Mouse (Mus musculus): Measurements from ENCODE around the gene Gga1.
A peak's percentile ranks its signal among the peaks of the same experiment; 100 is the strongest.
"Not testable (repeated sequence)": the region's sequence is repeated elsewhere in the genome, so short reads cannot be mapped to it uniquely, and the experiment has no call there.

The Gga1 gene

DNA sequence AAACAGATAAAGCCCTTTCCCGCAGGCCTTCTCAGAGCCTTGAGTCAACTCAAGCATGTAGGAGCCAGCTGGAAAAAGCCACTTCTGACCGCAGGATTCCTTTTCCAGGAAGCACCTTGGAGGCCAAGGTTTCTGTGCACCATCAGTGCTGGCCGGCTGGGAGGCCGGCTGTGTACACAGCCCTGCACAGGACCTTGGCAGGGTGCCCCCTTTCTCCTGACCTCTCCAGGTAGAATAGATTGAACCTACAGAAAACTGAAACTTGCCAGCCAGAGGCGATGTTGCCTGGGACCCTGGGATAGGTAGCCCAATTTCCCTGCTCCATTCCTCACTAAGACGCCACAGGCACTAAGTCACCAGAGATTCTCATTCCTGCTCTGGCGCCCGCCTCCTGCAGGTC lies 31.1 kb upstream of the Gga1 start:
- no peak for DNase-seq

- no peak for DNase-seq
Observed at GRCm38 (mm10) chr15:78846352-78846751, 30.6 kb upstream of the Gga1 start.

DNA sequence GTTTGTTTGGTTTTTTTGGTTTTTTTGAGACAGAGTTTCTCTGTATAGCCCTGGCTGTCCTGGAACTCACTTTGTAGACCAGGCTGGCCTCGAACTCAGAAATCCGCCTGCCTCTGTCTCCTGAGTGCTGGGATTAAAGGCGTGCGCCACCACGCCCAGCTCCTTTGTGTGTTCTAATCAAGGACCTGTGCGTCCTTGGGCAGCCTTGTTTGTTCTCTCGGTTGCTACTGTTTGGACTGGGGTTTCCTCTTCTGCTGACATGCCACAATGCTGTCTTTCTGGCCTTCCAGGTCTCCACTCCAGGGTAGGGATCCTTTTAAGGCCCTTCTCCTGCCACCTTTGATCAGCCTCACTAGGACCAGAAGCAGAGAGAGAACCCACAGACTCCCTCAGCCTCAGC lies 30.2 kb upstream of the Gga1 start:
- DNase-seq = not testable (repeated sequence)

DNA sequence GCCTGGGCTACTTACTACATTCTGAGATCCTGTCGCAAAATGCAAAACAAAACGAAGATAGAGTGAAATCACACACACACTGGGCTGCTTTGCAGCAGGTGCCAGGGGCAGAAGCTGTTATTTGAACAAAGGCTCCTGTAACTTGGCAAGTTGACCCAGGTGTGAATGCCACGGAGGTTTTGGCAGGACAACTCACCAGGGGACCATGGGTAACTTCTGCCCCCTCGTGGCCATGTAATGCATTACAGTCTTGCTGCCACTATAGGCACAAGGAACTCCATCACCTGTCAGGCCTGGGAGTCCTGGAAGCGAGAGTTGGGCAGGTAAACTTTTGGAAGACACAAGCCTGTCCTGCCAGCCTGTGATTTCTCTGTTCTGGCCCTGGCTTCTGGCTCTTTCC lies 28.5 kb upstream of the Gga1 start:
- peak; percentile 77 for DNase-seq

- DNase-seq = no peak
Observed at GRCm38 (mm10) chr15:78849485-78849884, 27.5 kb upstream of the Gga1 start.

DNA sequence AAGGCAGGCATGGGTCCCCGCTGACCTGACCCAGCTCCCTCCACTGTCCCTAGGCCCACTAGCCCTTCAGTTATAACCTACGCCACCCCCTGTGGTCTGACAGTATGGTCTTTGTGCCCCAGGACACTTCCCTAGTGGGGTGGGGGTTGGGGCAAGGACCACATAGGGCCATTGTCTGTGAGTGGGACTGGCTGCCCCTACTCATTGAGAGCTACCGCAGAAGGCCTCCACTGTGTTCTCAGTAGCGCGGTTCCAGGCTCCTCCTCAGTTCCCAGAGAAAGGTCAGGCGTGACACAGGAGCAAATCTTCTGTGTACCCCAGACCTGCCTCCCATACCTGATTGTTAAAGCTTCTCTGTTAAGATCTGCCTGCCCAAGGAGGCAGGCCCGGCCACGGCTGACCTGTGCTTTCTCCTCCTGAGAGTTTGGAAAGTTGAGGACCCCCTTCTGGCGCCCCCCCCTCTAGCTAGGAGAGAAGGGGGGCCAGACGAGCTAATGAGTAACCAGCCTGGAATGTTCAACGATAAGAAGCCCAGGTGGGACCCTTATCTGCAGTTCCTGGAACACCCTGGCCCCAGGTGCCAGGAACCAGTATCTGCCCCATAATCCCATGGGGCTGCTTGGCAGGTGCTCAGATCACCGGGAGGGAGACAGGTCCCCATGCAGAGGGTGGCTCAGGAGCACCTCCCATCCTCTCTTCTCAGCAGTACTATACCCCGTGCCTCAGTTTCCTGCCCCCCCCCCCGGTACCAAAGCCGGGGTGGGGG lies 26.7 kb upstream of the Gga1 start:
- no peak for DNase-seq

DNA sequence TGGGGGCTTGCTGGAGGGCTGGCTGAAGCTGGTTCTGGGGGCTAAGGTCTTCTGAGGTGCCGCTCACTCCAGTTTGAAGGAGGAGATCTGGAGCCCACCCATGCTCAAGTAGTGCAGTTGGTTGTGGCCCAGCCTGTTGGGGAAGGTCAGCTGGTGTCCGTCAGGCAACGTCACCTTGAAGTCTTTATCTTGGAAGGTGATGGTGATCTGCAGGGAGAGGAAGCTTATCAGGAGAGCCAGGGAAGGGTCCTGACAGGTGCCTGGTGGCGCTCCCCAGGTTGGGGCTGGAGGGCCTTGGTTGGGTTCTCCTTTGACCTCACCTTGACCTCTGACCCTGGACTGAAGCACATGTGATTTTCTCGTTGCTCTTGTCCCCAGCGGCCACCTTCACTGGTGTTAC lies 26.0 kb upstream of the Gga1 start:
- DNase-seq = no peak

- DNase-seq = peak; percentile 91
Observed at GRCm38 (mm10) chr15:78851505-78852153, 25.4 kb upstream of the Gga1 start.

DNA sequence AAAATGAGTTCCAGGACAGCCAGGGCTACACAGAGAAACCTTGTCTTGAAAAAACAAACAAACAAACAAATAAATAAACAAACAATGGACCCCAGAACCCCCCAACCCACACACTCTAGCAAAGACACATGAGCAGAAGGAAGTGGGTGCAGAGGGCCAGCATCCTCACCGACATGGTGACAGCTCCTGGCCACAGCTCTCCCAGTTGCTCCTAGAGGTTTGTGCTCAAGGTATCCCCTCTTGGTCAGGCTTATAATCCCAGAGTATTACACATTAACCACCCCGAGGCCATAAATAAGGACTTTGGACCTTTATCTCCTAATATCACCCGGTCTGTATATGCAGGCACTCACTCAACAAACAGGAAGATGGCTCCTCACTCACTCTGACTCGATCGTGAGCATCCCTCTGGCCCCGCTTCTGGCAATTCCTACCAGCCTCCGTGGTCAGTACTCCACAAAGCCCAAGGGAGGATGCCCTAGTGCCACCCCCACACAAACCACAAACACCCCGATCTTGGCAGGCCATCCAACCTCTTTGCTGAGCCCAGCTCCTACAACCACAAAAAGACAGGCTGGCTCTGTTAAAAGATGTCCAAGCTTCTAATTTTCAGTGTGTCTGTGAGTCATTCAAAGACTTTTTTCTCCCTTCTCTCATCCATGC lies 21.6 kb upstream of the Gga1 start, which contains the start of gene Lgals2:
Gene Lgals2 (minus strand): TSS at position 227 of the 663 bp plus-strand sequence.
- no peak for DNase-seq

DNA sequence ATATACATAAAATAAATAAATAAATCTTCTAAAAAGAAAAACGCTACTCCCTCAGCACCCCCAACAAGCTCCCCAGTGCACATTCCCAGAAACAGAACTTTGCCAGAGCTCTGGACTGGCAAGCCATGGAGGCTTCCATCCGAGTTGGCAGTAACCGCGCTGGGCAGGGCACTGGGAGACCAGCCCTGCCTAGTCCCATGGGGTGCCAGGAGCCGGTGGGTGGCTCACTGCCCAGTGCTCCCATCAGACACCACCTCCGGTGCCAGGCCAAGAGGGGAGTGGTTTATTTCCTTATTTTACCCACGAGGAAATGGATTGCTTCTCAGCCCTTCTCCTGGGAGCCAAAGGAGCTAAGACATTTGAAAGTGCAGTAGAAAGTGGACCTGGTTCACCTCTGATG lies 20.0 kb upstream of the Gga1 start:
- no peak for DNase-seq

- DNase-seq = peak; percentile 74
Observed at GRCm38 (mm10) chr15:78859311-78859710, 17.7 kb upstream of the Gga1 start.

DNA sequence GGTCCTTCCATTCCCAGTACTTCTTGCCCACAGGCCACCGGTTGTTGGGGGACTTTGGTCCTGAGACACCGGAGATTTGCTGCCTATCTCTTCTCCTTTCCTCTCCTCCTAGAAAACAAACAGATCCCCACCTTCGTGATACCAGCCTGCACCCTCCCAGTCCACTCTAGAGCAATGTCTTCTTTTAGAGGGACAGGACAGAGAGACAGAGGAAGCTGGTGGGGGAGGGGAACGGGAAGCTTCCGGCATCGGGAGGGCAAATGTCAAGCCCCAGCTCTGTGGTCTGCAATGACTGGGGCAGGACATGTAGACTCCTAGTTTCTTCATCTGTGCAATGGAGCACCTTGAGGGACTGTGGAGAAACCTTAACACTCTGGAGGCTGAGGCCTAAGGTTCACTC lies 17.3 kb upstream of the Gga1 start:
- no peak for DNase-seq

DNA sequence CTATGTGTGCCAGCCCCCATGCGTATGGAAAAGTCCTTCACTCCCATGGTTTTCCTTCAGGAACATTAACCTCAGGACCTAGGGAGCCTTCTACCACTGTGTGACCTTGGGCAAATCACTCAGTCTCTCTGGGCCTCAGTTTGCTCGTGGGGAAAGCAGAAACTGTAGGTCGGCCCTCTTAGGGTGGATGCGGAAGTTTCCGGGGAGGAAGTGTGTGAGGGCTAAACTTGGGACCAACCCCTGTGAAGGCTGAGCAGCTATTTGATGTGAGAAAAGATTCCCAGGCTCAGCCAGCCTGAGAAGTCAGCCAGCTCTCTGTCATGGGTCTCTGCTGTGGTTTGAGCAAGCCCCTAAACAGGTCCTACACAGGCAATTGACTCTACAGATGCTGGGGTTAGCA lies 14.7 kb upstream of the Gga1 start:
- no peak for DNase-seq

- no peak for DNase-seq
Observed at GRCm38 (mm10) chr15:78863154-78863553, 13.8 kb upstream of the Gga1 start.

- DNase-seq = no peak
Observed at GRCm38 (mm10) chr15:78863852-78864253, 13.1 kb upstream of the Gga1 start.

- DNase-seq = no peak
Observed at GRCm38 (mm10) chr15:78868398-78868797, 8.6 kb upstream of the Gga1 start.

GRCm38 (mm10) chr15:78868826-78869233 lies 8.2 kb upstream of the Gga1 start:
- DNase-seq = no peak

DNA sequence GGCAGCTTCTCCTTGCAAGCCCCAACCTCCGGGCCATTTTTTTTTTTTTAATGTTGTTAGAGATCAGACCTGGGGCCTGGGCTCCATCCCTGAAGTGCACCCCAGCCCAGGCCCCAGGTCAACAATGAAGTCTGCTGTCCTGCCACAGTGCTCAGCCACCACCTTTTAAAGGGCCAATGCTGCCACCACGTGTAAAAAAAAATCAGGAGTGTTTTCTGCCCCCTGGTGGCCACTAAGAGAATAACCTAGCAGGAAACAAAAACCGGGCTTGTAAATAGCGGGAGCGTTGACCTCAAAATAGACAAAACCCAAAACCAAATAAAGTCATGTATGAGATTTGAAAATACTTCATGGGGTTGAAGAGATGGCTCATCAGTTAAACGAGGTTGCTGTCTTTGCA lies 7.2 kb upstream of the Gga1 start:
- peak; percentile 65 for DNase-seq

DNA sequence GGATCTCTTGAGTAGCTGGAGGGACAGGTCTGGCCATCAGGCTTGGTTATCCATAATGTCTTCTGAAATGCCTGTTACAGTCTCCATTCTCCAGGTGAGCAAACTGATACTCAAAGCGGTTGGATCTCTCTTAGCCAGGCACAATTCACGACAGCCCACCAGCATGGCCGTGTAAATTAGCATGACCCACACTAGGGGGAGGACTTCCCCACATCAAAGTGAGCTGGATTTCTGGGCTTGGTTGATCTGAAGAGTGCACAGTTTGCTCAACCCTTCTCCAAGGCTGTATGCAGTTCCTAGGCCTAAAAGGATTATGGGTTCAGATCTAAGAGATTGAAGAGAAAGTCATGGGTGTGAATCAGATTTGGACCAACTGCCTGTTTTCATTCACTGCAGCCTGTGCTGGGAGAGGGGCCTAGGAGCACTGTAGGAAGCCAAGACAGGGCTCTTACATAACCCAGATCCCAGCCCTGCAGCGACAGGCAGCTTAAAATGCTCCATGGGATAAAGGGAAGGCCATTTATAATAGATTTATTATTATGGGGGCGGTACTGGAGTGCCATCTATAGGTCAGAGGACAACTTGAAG lies 4.9 kb upstream of the Gga1 start:
- DNase-seq = no peak

GRCm38 (mm10) chr15:78873803-78874435 lies 3.1 kb upstream of the Gga1 start:
- DNase-seq = no peak

GRCm38 (mm10) chr15:78874989-78875388 lies 2.0 kb upstream of the Gga1 start:
- no peak for DNase-seq

GRCm38 (mm10) chr15:78875537-78875936 lies 1.5 kb upstream of the Gga1 start:
- no peak for DNase-seq

GRCm38 (mm10) chr15:78876258-78876696 lies 713 bp upstream of the Gga1 start:
- DNase-seq = peak; percentile 84
